Mouse (Mus musculus): ENCODE results near the gene Rasa2. TPM values are rescaled to one million over a fixed set of nuclear protein-coding genes. Genes with fewer than 3 reads are reported as not detected.
"Not testable (repeated sequence)": the region's sequence is repeated elsewhere in the genome, so short reads cannot be mapped to it uniquely, and the experiment has no call there.

The Rasa2 gene
- total and polyA plus RNA-seq, 3 experiments, result 9.5 to 11.3 TPM; not detected in 1

DNA sequence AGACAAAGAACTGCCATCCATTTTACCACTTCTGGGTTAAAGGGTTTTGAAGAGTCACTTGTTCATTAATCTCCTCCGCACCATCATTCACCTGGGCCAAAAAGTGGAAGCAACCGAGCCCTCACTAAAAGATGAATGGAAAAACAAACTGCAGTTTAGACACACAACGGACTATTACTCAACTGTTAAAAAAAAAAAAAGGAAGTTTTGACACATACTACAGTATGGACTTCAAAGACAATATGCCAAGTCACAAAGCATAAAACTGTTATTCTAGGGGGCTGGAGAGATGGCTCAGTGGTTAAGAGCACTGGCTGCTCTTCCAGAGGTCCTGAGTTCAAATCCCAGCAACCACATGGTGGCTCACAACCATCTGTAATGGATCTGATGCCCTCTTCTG is 12.6 kb upstream of the Rasa2 start:
- not testable (repeated sequence) for H3K9ac ChIP-seq (ENCODE audit: control insufficient read depth, low read depth, low read length, poor library complexity, severe bottlenecking); H3K36me3 ChIP-seq (ENCODE audit: control insufficient read depth in 1 of 2, insufficient read depth in 2 of 2, low read length in 2 of 2); H3K27ac ChIP-seq (ENCODE audit: control insufficient read depth, low read depth, low read length); H3K27me3 ChIP-seq (ENCODE audit: control insufficient read depth in 1 of 2, insufficient read depth in 2 of 2, low read length in 2 of 2); H3K79me2 ChIP-seq (ENCODE audit: control insufficient read depth, insufficient read depth, low read length, poor library complexity); H3K9me3 ChIP-seq (replicated peaks; ENCODE audit: insufficient read depth, low read length); H3K4me3 ChIP-seq (ENCODE audit: control insufficient read depth in 1 of 2, insufficient read depth in 1 of 2, low read depth in 2 of 2, low read length in 2 of 2)
- TF ChIP-seq EP300 (IDR thresholded peaks at IDR 0.05; ENCODE audit: low read depth in 1 of 2, low read length in 2 of 2), result 0 out of 4 replicates have a peak, but pooled peaks of 1 of the 2 experiments have one; percentile 12
- TF ChIP-seq TBP (IDR thresholded peaks at IDR 0.05; ENCODE audit: low read depth, low read length), result peak; percentile 82
- peak; percentile 84 for TF ChIP-seq ZNF384 (IDR thresholded peaks at IDR 0.05; ENCODE audit: low read depth, low read length)
- H3K4me1 ChIP-seq (ENCODE audit: control insufficient read depth in 1 of 2, insufficient read depth in 2 of 2, low read length in 2 of 2), result peaks cover 8 to 14% of the 10 kb centered on the region in 2 experiments
- DNase-seq (ENCODE audit: low read depth, low spot score), result peak; percentile 47

- peak overlapping the region; percentile 16; the same call in 1 of the 2 replicates for H3K9ac ChIP-seq (ENCODE audit: control insufficient read depth, low read depth, low read length, poor library complexity, severe bottlenecking)
- H3K4me1 ChIP-seq (ENCODE audit: control insufficient read depth in 1 of 2, insufficient read depth in 2 of 2, low read length in 2 of 2), result peaks cover 23 to 45% of the 10 kb centered on the region in 2 experiments
Measured at GRCm38 (mm10) chr9:96639451-96639850, 8.0 kb upstream of the Rasa2 start.

DNA sequence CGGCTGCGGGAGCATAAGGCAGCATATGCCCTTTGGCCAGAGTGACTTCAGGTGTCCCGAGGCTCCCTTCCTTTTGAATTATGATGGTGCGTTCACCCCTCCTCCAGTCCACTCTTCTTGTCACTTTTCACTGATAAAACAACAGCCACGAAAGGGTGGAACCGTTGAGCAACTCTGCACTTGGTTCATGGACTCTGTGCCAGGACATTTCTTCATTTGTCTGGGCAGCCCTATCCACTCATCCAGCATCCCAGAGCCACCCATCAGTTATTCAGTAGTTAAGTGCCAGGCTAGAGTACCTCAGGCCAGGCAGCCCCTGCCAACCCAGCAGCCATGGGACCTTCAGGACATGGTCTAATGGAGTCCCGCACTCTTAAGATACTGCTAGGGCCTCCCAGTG is 7.1 kb upstream of the Rasa2 start:
- Histone ChIP-seq H3K4me3 (ENCODE audit: control insufficient read depth in 1 of 2, insufficient read depth in 1 of 2, low read depth in 2 of 2, low read length in 2 of 2) (peak overlapping the region in 1 of 2 experiments; percentile 37; a peak in 1 of 4 replicates), H3K27me3 (ENCODE audit: control insufficient read depth in 1 of 2, insufficient read depth in 2 of 2, low read length in 2 of 2) (no peaks in the 10 kb centered on the region), H3K9me3 (replicated peaks; ENCODE audit: insufficient read depth, low read length) (no peaks in the 10 kb centered on the region), H3K27ac (ENCODE audit: control insufficient read depth, low read depth, low read length) (peak overlapping the region; percentile 99), H3K79me2 (ENCODE audit: control insufficient read depth, insufficient read depth, low read length, poor library complexity) (no peaks in the 10 kb centered on the region), H3K9ac (ENCODE audit: control insufficient read depth, low read depth, low read length, poor library complexity, severe bottlenecking) (peak overlapping the region; percentile 68), H3K36me3 (ENCODE audit: control insufficient read depth in 1 of 2, insufficient read depth in 2 of 2, low read length in 2 of 2) (peaks cover 0 to 43% of the 10 kb centered on the region in 2 experiments; a peak in 2 of 4 replicates), H3K4me1 (ENCODE audit: control insufficient read depth in 1 of 2, insufficient read depth in 2 of 2, low read length in 2 of 2) (peaks cover 26 to 53% of the 10 kb centered on the region in 2 experiments)
- TF ChIP-seq RAD21 (IDR thresholded peaks at IDR 0.05; ENCODE audit: low read depth, low read length) (no peak), MYB (IDR thresholded peaks at IDR 0.05; ENCODE audit: low read depth, low read length) (peak; percentile 45; the same call in 1 of the 2 replicates)
- peak; percentile 46 for DNase-seq (ENCODE audit: low read depth, low spot score)

More at GRCm38 (mm10) chr9:96639451-96639850, 8.0 kb upstream of the Rasa2 start:
- Histone ChIP-seq H3K27ac (ENCODE audit: control insufficient read depth, low read depth, low read length) (peak overlapping the region; percentile 99), H3K4me3 (ENCODE audit: control insufficient read depth in 1 of 2, insufficient read depth in 1 of 2, low read depth in 2 of 2, low read length in 2 of 2) (no peak overlapping the region), H3K9me3 (replicated peaks; ENCODE audit: insufficient read depth, low read length) (no peaks in the 10 kb centered on the region), H3K36me3 (ENCODE audit: control insufficient read depth in 1 of 2, insufficient read depth in 2 of 2, low read length in 2 of 2) (peaks cover 0 to 39% of the 10 kb centered on the region in 2 experiments; a peak in 2 of 4 replicates), H3K79me2 (ENCODE audit: control insufficient read depth, insufficient read depth, low read length, poor library complexity) (no peaks in the 10 kb centered on the region), H3K27me3 (ENCODE audit: control insufficient read depth in 1 of 2, insufficient read depth in 2 of 2, low read length in 2 of 2) (no peaks in the 10 kb centered on the region)
- TF ChIP-seq NELFE (IDR thresholded peaks at IDR 0.05; ENCODE audit: low read depth, low read length) (no peak), POLR2A (IDR thresholded peaks at IDR 0.05; ENCODE audit: control insufficient read depth in 1 of 2, insufficient read depth in 1 of 2, low read depth in 1 of 2, low read length in 2 of 2, poor library complexity in 1 of 2) (peak in 1 of 2 experiments; percentile 39; a peak in 1 of 4 replicates)
- DNase-seq (ENCODE audit: low read depth, low spot score), result no peak

- no peaks in the 10 kb centered on the region for H3K9me3 ChIP-seq (replicated peaks; ENCODE audit: insufficient read depth, low read length)
- DNase-seq (ENCODE audit: low read depth, low spot score), result peak; percentile 85
- peaks cover 26 to 62% of the 10 kb centered on the region in 2 experiments for H3K4me1 ChIP-seq (ENCODE audit: control insufficient read depth in 1 of 2, insufficient read depth in 2 of 2, low read length in 2 of 2)
- peak overlapping the region; percentile 72 for H3K9ac ChIP-seq (ENCODE audit: control insufficient read depth, low read depth, low read length, poor library complexity, severe bottlenecking)
- H3K27ac ChIP-seq (ENCODE audit: control insufficient read depth, low read depth, low read length), result peak overlapping the region; percentile 99
- peaks cover 0 to 43% of the 10 kb centered on the region in 2 experiments; a peak in 2 of 4 replicates for H3K36me3 ChIP-seq (ENCODE audit: control insufficient read depth in 1 of 2, insufficient read depth in 2 of 2, low read length in 2 of 2)
- no peaks in the 10 kb centered on the region for H3K27me3 ChIP-seq (ENCODE audit: control insufficient read depth in 1 of 2, insufficient read depth in 2 of 2, low read length in 2 of 2)
- peak overlapping the region; percentile 32 to 36 for H3K4me3 ChIP-seq (ENCODE audit: control insufficient read depth in 1 of 2, insufficient read depth in 1 of 2, low read depth in 2 of 2, low read length in 2 of 2)
- no peaks in the 10 kb centered on the region for H3K79me2 ChIP-seq (ENCODE audit: control insufficient read depth, insufficient read depth, low read length, poor library complexity)
- TF ChIP-seq USF1 (IDR thresholded peaks at IDR 0.05; ENCODE audit: low read depth, low read length), result no peak
- peak; percentile 46; the same call in 1 of the 2 replicates for TF ChIP-seq NELFE (IDR thresholded peaks at IDR 0.05; ENCODE audit: low read depth, low read length)
- TF ChIP-seq ETS1 (IDR thresholded peaks at IDR 0.05; ENCODE audit: low read depth, low read length), result peak; percentile 66; the same call in 1 of the 2 replicates
- TF ChIP-seq UBTF (IDR thresholded peaks at IDR 0.05; ENCODE audit: borderline replicate concordance, insufficient read depth, low read depth, low read length), result no peak
- peak; percentile 86 for TF ChIP-seq TBP (IDR thresholded peaks at IDR 0.05; ENCODE audit: low read depth, low read length)
- peak; percentile 50 to 66; a peak in 3 of 4 replicates for TF ChIP-seq EP300 (IDR thresholded peaks at IDR 0.05; ENCODE audit: low read depth in 1 of 2, low read length in 2 of 2)
- TF ChIP-seq HCFC1 (IDR thresholded peaks at IDR 0.05; ENCODE audit: low read depth, low read length), result peak; percentile 53
- 0 out of 2 replicates have a peak, but pooled peaks have one; percentile 22 for TF ChIP-seq TCF12 (IDR thresholded peaks at IDR 0.05; ENCODE audit: low read depth, low read length)
- peak; percentile 89; the same call in 1 of the 2 replicates for TF ChIP-seq CHD1 (IDR thresholded peaks at IDR 0.05; ENCODE audit: low read depth, low read length)
- no peak for TF ChIP-seq ZMIZ1 (IDR thresholded peaks at IDR 0.05; ENCODE audit: low read depth, low read length)
- no peak for TF ChIP-seq USF2 (IDR thresholded peaks at IDR 0.05; ENCODE audit: borderline replicate concordance in 1 of 2, insufficient read depth in 1 of 2, low read depth in 1 of 2, low read length in 2 of 2)
- no peak; the same call in 1 of the 2 replicates for TF ChIP-seq POLR2AphosphoS2 (IDR thresholded peaks at IDR 0.05; ENCODE audit: low read length)
- TF ChIP-seq MAFK (IDR thresholded peaks at IDR 0.05; ENCODE audit: borderline replicate concordance, low read depth, low read length), result no peak
- no peak for TF ChIP-seq ELF1 (IDR thresholded peaks at IDR 0.05; ENCODE audit: low read depth, low read length)
Measured at GRCm38 (mm10) chr9:96637157-96637548, 5.7 kb upstream of the Rasa2 start.

Data from MEL (cell line).